Mouse (Mus musculus): ENCODE measurements around the gene Tia1.

Gene Tia1

GRCm38 (mm10) chr6:86420491-86420890 is 16.5 kb downstream of the Tia1 start:
- no peak for DNase-seq (ENCODE audit: extremely low read depth, insufficient read length, low spot score)

- no peak for DNase-seq (ENCODE audit: extremely low read depth, insufficient read length, low spot score)
These were observed 22.3 kb downstream of the Tia1 start, which contains the start of gene Gm44790 for GRCm38 (mm10) chr6:86426358-86426757. Gene Gm44790 (plus strand): TSS chr6:86426658.

- no peak for DNase-seq (ENCODE audit: extremely low read depth, insufficient read length, low spot score)
These were observed 27.5 kb downstream of the Tia1 start for GRCm38 (mm10) chr6:86431531-86431930.

- DNase-seq (ENCODE audit: extremely low read depth, insufficient read length, low spot score): no peak
These were observed 29.7 kb downstream of the Tia1 start for GRCm38 (mm10) chr6:86433696-86434095.

GRCm38 (mm10) chr6:86437711-86438110 is 33.7 kb downstream of the Tia1 start:
- no peak for DNase-seq (ENCODE audit: extremely low read depth, insufficient read length, low spot score)

- peak; percentile 96 for DNase-seq (ENCODE audit: extremely low read depth, insufficient read length, low spot score)
These were observed 34.5 kb downstream of the Tia1 start, which contains the start of gene C87436 for GRCm38 (mm10) chr6:86438272-86439118. Gene C87436 (plus strand): TSS chr6:86438374.

- no peak for DNase-seq (ENCODE audit: extremely low read depth, insufficient read length, low spot score)
These were observed 35.1 kb downstream of the Tia1 start for GRCm38 (mm10) chr6:86439119-86439496.

- no peak for DNase-seq (ENCODE audit: extremely low read depth, insufficient read length, low spot score)
These were observed 35.5 kb downstream of the Tia1 start for GRCm38 (mm10) chr6:86439531-86439930.

- DNase-seq (ENCODE audit: extremely low read depth, insufficient read length, low spot score): no peak
These were observed 37.6 kb downstream of the Tia1 start for GRCm38 (mm10) chr6:86441571-86441970.

GRCm38 (mm10) chr6:86445551-86445950 is 41.5 kb downstream of the Tia1 start:
- no peak for DNase-seq (ENCODE audit: extremely low read depth, insufficient read length, low spot score)

GRCm38 (mm10) chr6:86446927-86447568 is 43.0 kb downstream of the Tia1 start:
- DNase-seq (ENCODE audit: extremely low read depth, insufficient read length, low spot score): no peak

GRCm38 (mm10) chr6:86456727-86457126 is 52.7 kb downstream of the Tia1 start:
- no peak for DNase-seq (ENCODE audit: extremely low read depth, insufficient read length, low spot score)

- DNase-seq (ENCODE audit: extremely low read depth, insufficient read length, low spot score): no peak
These were observed 59.1 kb downstream of the Tia1 start for GRCm38 (mm10) chr6:86463079-86463478.

- no peak for DNase-seq (ENCODE audit: extremely low read depth, insufficient read length, low spot score)
These were observed 67.3 kb downstream of the Tia1 start for GRCm38 (mm10) chr6:86471317-86471716.

- no peak for DNase-seq (ENCODE audit: extremely low read depth, insufficient read length, low spot score)
These were observed 67.7 kb downstream of the Tia1 start for GRCm38 (mm10) chr6:86471760-86472099.

- DNase-seq (ENCODE audit: extremely low read depth, insufficient read length, low spot score): peak; percentile 99
These were observed 68.3 kb downstream of the Tia1 start for GRCm38 (mm10) chr6:86472100-86472955.

GRCm38 (mm10) chr6:86473077-86473476 is 69.1 kb downstream of the Tia1 start:
- peak; percentile 48 for DNase-seq (ENCODE audit: extremely low read depth, insufficient read length, low spot score)

- no peak for DNase-seq (ENCODE audit: extremely low read depth, insufficient read length, low spot score)
These were observed 70.1 kb downstream of the Tia1 start for GRCm38 (mm10) chr6:86474072-86474471.

GRCm38 (mm10) chr6:86474646-86475181 is 70.7 kb downstream of the Tia1 start:
- no peak for DNase-seq (ENCODE audit: extremely low read depth, insufficient read length, low spot score)

- no peak for DNase-seq (ENCODE audit: extremely low read depth, insufficient read length, low spot score)
These were observed 71.6 kb downstream of the Tia1 start for GRCm38 (mm10) chr6:86475462-86476167.

Data from 3134 (cell line).